Mouse (Mus musculus): ENCODE results near the gene Yrdc. TPM values are rescaled to one million over a fixed set of nuclear protein-coding genes. Genes with fewer than 3 reads are reported as not detected.

The Yrdc gene
- total RNA-seq (2014; rRNA removed) (81.7 and 82.2 TPM in 2 replicates), polyA plus RNA-seq (2015; fragmentation: Nextera tagmentation; extraction: Ambion mirVana) (67.3 and 70.5 TPM in 2 replicates)

DNA sequence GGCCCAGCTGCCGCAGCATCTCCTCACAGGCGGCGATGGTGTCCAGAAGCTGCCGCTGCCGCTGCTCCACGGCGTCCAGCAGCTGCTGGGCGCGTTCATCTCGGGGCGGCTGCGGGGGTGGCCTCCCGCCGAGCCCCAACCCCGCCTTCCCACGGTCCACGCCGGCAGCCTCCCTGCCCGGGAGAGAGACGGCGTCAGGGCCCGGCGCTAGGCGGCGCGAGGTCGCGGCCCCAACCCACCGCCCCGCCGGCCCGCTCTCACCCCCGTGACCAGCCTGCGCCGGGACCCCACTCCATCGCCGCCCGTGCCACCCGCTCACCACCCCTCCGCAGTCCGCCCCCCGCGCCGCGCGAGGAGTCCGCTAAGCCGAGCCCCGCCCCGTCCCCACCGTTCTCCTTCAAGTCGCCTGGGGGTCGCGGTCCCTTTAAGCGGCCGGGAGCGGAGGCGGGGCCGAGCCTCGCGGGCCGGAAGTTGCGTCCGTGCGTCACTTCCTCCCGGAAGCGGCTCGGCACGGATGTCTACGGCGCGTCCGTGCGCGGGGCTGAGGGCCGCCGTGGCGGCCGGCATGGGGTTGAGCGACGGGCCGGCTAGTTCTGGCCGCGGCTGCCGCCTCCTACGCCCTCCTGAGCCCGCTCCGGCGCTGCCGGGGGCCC is at the start of gene Yrdc:
Gene Yrdc (plus strand): TSS at position 419 of the 653 bp plus-strand sequence.
- Histone ChIP-seq H3K4me3 (ENCODE audit: low read depth, low read length) (peak within 1 kb of the TSS; percentile 71), H3K27me3 (ENCODE audit: insufficient read depth, low read length) (no peaks in the 10 kb centered on the region), H3K36me3 (ENCODE audit: insufficient read depth) (peaks cover 19% of the 10 kb centered on the region), H3K27ac (ENCODE audit: low read depth, low read length) (peak within 1 kb of the TSS; percentile 96), H3K9me3 (ENCODE audit: low read length) (no peaks in the 10 kb centered on the region), H3K9ac (peak within 1 kb of the TSS; percentile 84), H3K4me2 (ENCODE audit: low read depth) (peak within 1 kb of the TSS; percentile 87), H3K4me1 (ENCODE audit: insufficient read depth) (peaks cover 6% of the 10 kb centered on the region; the same call in 1 of the 2 replicates)
- 5% methylated on average over 70 of the region's 90 CpGs for WGBS
- ATAC-seq (peak; percentile 96), DNase-seq (peak; percentile 97)
- peak; percentile 21; the same call in 1 of the 2 replicates for TF ChIP-seq CTCF (IDR thresholded peaks at IDR 0.05; ENCODE audit: low read depth)

DNA sequence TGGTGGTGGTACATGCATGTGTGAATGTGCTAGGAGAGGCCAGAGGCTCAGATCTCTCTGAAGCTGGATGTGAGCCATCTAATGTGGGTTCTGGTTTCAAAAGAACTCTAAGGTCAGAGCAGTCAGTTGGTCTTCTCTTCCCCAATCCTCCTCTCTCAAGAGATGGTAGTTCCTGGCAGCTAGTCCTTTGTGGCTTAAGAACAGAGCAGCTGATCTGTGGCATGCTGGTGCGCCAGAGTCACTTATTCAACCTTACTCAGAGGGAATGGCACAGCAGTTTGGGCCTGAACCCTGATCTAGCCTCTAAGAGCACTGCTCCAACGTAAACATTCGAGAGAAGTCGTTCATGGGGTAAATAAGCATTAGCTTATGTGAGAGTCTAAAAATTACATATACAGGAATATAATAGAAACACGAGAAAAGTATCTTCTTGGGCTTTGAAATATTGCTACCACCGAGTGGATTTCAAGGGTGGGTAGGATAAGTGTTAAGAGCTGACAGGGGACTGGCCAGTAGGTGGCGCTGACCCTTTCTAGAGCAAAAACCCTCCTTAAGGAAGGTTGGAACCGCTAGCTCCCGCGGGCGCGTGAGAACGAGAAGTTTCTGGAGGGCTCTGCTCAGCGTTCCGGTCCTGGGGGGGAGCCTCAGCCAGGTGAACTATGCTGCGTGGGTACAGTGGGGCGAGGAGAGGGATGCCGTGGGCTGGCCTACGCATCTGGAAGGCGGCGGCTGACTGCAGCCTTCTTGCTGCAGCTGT is 48.7 kb upstream of the Yrdc start, which contains the start of gene Mtf1:
Gene Mtf1 (plus strand): TSS at position 553 of the 757 bp plus-strand sequence.
- TF ChIP-seq CTCF (IDR thresholded peaks at IDR 0.05; ENCODE audit: low read depth), result peak; percentile 85

DNA sequence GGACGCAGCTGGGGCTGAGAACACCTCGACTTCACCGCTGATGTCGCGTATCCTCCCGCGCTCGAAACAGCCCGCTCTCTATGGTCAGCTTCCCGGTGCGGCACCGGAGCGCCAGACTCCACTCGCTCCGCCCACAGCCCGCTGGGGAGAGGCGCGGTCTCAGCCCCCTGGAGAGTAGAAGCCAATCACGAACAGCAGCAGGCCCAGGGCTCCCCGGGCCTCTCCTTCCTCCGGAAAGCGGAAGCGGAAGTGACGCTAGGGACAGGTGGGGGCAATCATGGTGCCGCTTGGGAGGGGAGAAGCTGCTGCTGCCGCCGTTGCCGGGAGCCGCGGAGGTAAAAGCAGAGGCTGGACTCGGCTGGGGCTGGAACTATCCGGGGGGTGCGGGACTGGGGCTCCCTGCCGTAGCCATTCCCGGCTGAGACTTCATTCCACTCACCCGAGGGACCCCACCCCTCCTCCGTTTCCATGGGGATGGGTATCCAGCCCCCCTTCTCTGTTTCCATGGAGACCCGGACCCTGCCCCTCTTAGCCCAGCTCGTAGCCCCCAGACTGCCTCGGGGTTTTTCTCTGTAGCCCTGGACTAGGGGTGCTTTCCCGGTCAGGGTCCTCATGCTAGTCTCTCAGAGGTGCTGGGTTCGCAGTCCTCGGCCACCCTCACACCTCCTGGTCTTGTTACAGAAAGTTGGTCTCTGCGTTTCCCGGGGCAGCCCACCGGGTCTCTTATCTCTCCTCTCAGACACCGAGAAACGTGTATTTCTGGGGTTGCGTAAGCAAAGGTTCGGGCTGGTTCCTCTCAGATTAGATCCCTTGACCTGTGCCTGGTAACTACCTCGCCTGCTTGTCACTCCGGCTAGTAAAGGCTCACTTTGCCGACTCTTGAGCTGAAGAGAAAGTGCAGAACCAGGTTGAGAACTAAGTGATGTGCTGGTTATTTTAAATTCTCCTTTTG is 47.9 kb upstream of the Yrdc start:
- DNase-seq (peak; percentile 97), ATAC-seq (peak; percentile 100)
- H3K9ac ChIP-seq, result peak overlapping the region; percentile 63
- no peak for TF ChIP-seq CTCF (IDR thresholded peaks at IDR 0.05; ENCODE audit: low read depth)
- peaks cover 53% of the 10 kb centered on the region for H3K36me3 ChIP-seq (ENCODE audit: insufficient read depth)
- no peaks in the 10 kb centered on the region for H3K9me3 ChIP-seq (ENCODE audit: low read length)
- H3K4me2 ChIP-seq (ENCODE audit: low read depth), result peak overlapping the region; percentile 75
- no peaks in the 10 kb centered on the region for H3K27me3 ChIP-seq (ENCODE audit: insufficient read depth, low read length)
- peak overlapping the region; percentile 87 for H3K27ac ChIP-seq (ENCODE audit: low read depth, low read length)
- H3K4me3 ChIP-seq (ENCODE audit: low read depth, low read length), result peak overlapping the region; percentile 92
- 1% methylated on average over 53 of the region's 53 CpGs for WGBS
- H3K4me1 ChIP-seq (ENCODE audit: insufficient read depth), result peaks cover 9% of the 10 kb centered on the region

More for the DNA sequence above, 48.7 kb upstream of the Yrdc start, which contains the start of gene Mtf1:
- peak within 1 kb of the TSS; percentile 87 for H3K27ac ChIP-seq (ENCODE audit: low read depth, low read length)
- H3K27me3 ChIP-seq (ENCODE audit: insufficient read depth, low read length), result no peaks in the 10 kb centered on the region
- peak within 1 kb of the TSS; percentile 92 for H3K4me3 ChIP-seq (ENCODE audit: low read depth, low read length)
- peaks cover 46% of the 10 kb centered on the region for H3K36me3 ChIP-seq (ENCODE audit: insufficient read depth)
- peak within 1 kb of the TSS; percentile 75 for H3K4me2 ChIP-seq (ENCODE audit: low read depth)
- H3K4me1 ChIP-seq (ENCODE audit: insufficient read depth), result peaks cover 9% of the 10 kb centered on the region
- DNase-seq, result peak; percentile 93
- no peaks in the 10 kb centered on the region for H3K9me3 ChIP-seq (ENCODE audit: low read length)
- 2% methylated on average over 21 of the region's 21 CpGs for WGBS
- H3K9ac ChIP-seq, result peak within 1 kb of the TSS; percentile 63
- ATAC-seq, result peak; percentile 86

DNA sequence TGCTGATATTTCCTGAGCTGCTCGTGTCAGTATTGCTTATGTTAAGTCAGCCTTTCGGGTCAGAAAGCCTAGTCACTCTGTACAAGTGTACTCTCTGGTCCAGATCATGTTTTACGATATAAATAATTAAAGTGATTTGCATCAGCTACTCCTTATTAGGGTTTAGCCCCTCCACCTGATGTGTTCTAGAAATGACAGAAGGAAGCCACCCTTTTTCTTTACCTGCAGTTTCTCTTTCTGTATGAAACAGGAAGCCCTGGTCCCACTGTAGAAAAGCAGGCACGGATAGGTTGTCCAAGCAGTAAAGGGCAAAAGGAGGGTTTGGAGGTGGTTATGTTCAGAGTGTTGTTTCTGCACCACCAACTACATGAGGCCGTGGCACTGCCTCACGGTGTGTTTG is 47.1 kb upstream of the Yrdc start:
- no peak for TF ChIP-seq CTCF (IDR thresholded peaks at IDR 0.05; ENCODE audit: low read depth)
- H3K9me3 ChIP-seq (ENCODE audit: low read length), result no peaks in the 10 kb centered on the region
- peak overlapping the region; percentile 92; the same call in 1 of the 2 replicates for H3K4me3 ChIP-seq (ENCODE audit: low read depth, low read length)
- H3K36me3 ChIP-seq (ENCODE audit: insufficient read depth), result peaks cover 47% of the 10 kb centered on the region
- DNase-seq (no peak), ATAC-seq (no peak)
- H3K27me3 ChIP-seq (ENCODE audit: insufficient read depth, low read length), result no peaks in the 10 kb centered on the region
- no peak overlapping the region for H3K27ac ChIP-seq (ENCODE audit: low read depth, low read length)
- no peak overlapping the region for H3K9ac ChIP-seq
- 77% methylated on average over 6 of the region's 6 CpGs for WGBS
- peak overlapping the region; percentile 75 for H3K4me2 ChIP-seq (ENCODE audit: low read depth)
- H3K4me1 ChIP-seq (ENCODE audit: insufficient read depth), result peaks cover 9% of the 10 kb centered on the region

DNA sequence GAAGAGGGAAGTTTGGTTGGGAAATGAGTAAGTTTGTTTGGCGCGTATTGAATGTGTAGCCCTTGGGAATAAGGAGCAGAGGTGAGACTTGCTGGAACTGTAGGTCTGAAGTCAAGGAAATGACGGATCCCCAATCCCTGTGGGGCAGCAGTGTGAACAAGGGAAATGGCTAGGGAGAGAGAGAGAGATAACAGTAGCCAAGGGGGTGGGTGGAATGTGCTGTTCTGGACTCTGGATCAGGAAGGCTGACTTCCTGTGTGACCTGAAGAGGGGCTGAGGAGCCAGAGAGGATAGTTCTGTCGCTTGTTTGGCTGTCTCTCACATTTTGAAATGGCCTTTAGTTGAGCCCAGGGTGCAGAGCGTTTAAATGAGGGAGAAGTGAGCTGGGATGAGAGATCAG is 42.0 kb upstream of the Yrdc start:
- 85% methylated on average over 5 of the region's 5 CpGs for WGBS
- Histone ChIP-seq H3K4me2 (ENCODE audit: low read depth) (no peak overlapping the region), H3K36me3 (ENCODE audit: insufficient read depth) (peaks cover 31% of the 10 kb centered on the region), H3K9me3 (ENCODE audit: low read length) (no peaks in the 10 kb centered on the region), H3K9ac (no peak overlapping the region), H3K27ac (ENCODE audit: low read depth, low read length) (no peak overlapping the region), H3K4me3 (ENCODE audit: low read depth, low read length) (no peak overlapping the region), H3K27me3 (ENCODE audit: insufficient read depth, low read length) (no peaks in the 10 kb centered on the region), H3K4me1 (ENCODE audit: insufficient read depth) (peaks cover 3% of the 10 kb centered on the region; the same call in 1 of the 2 replicates)
- no peak for TF ChIP-seq CTCF (IDR thresholded peaks at IDR 0.05; ENCODE audit: low read depth)
- ATAC-seq (no peak), DNase-seq (no peak)

DNA sequence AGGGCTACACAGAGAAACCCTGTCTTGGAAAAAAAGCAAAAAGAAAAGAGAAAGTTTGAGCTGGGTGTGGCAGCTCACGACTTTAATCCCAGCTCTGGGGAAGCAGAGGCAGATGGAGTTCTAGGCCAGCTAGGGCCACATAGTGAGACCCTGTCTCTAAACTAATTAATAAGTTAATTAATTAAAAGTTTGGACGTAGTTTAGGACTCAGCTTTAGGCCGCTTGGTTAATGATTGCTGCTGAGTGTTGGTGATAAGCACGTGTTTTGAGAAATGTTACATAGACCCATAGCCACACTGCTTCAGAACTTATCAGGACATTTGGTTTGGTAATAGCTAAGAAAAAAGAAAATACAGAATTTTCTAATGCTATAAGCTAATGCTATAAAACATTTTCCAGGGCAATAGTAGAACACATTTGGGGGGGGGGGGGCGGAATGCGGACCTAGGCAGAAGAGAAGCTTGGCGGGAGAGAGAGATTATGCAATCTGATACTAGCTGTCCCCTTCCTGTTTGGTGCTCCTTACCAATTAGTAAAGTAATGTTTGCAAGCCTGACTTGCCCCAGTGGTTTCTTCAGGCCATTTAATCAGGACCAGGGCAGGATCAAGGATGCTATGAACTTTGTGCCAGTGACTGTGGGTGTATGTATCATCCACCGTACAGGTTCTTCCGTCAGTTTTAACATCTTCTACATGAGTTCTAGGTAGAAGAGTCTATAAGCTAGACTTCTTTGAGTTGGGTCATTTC is 41.2 kb upstream of the Yrdc start:
- no peak overlapping the region for H3K4me2 ChIP-seq (ENCODE audit: low read depth)
- no peaks in the 10 kb centered on the region for H3K27me3 ChIP-seq (ENCODE audit: insufficient read depth, low read length)
- H3K4me1 ChIP-seq (ENCODE audit: insufficient read depth), result no peaks in the 10 kb centered on the region
- no peak for DNase-seq
- peaks cover 32% of the 10 kb centered on the region for H3K36me3 ChIP-seq (ENCODE audit: insufficient read depth)
- H3K4me3 ChIP-seq (ENCODE audit: low read depth, low read length), result no peak overlapping the region
- TF ChIP-seq CTCF (IDR thresholded peaks at IDR 0.05; ENCODE audit: low read depth), result no peak
- ATAC-seq, result no peak
- no peaks in the 10 kb centered on the region for H3K9me3 ChIP-seq (ENCODE audit: low read length)
- WGBS, result 79% methylated on average over 9 of the region's 9 CpGs
- H3K27ac ChIP-seq (ENCODE audit: low read depth, low read length), result no peak overlapping the region
- H3K9ac ChIP-seq, result no peak overlapping the region

Data from forebrain, postnatal 0 days (tissue).